8 mouse cellular contexts compared by ENCODE assay signal in the genomic region with DNA sequence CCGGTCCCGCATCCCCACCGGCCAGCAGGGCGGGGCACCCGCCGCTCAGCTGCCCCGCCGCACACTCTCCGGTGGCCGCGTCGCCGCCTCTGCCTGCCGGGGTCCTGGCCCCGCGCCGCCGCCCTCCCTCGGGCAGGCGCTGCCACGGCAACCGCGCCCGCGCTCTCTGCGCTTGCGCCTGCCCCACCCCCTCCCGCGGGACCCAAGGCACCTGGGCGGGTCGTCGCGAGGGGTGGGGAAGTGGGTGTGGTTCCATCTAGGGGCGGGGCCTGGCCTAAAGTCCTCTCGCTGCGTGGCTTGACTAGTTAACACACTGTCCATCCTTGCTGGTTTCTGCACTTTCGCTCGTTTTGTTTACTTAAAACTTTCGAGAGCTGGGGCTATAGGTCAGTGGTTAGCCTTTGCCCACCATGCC. TPM values are rescaled to one million over a fixed set of nuclear protein-coding genes. Genes with fewer than 3 reads are reported as not detected.
DNase-seq lines count a peak whose midpoint lies in the region; ATAC-seq and TF ChIP-seq lines count a peak whose summit lies in the region.

Gene Stx2 (minus strand): TSS at position 163 of the 415 bp plus-strand sequence.

- H3K4me1 ChIP-seq in E14TG2a.4 (replicated peaks; ENCODE audit: low read depth, low read length), result peaks cover 42% of the 10 kb centered on the region
- H3K4me1 ChIP-seq in forebrain, embryonic 12.5 days, result peaks cover 30% of the 10 kb centered on the region
- peaks cover 13% of the 10 kb centered on the region for H3K4me1 ChIP-seq in heart, embryonic 16.5 days (ENCODE audit: control insufficient read depth, insufficient read depth, low read length)
- H3K4me1 ChIP-seq in liver, embryonic 14.5 days (replicated peaks; ENCODE audit: control insufficient read depth in 2 of 2, insufficient read depth in 2 of 2, low read length in 1 of 2), result peaks cover 34 to 41% of the 10 kb centered on the region in 2 experiments
- peaks cover 21% of the 10 kb centered on the region for H3K4me1 ChIP-seq in stomach, embryonic 15.5 days

- peak within 1 kb of the TSS; percentile 70 for H3K27ac ChIP-seq in forebrain, embryonic 12.5 days
- H3K27ac ChIP-seq in heart, embryonic 16.5 days (ENCODE audit: low read length), result peak within 1 kb of the TSS; percentile 55
- H3K27ac ChIP-seq in liver, embryonic 14.5 days, result peak within 1 kb of the TSS; percentile 92
- H3K27ac ChIP-seq in stomach, embryonic 15.5 days, result no peak within 1 kb of the TSS

- H3K4me3 ChIP-seq in E14TG2a.4 (replicated peaks; ENCODE audit: low read length), result peak within 1 kb of the TSS; percentile 88
- H3K4me3 ChIP-seq in forebrain, embryonic 12.5 days (replicated peaks), result peak within 1 kb of the TSS; percentile 72
- H3K4me3 ChIP-seq in heart, embryonic 16.5 days (ENCODE audit: low read length), result peak within 1 kb of the TSS; percentile 83
- peak within 1 kb of the TSS; percentile 82 to 100 for H3K4me3 ChIP-seq in liver, embryonic 14.5 days (ENCODE audit: insufficient read depth in 1 of 2, low read depth in 2 of 2, low read length in 2 of 2)
- peak within 1 kb of the TSS; percentile 63 for H3K4me3 ChIP-seq in stomach, embryonic 15.5 days (replicated peaks)

- peaks cover 19% of the 10 kb centered on the region for H3K36me3 ChIP-seq in E14TG2a.4 (ENCODE audit: insufficient read depth, low read length)
- H3K36me3 ChIP-seq in forebrain, embryonic 12.5 days (replicated peaks), result peaks cover 12% of the 10 kb centered on the region; the same call in 1 of the 2 replicates
- H3K36me3 ChIP-seq in heart, embryonic 16.5 days (ENCODE audit: control insufficient read depth, insufficient read depth), result no peaks in the 10 kb centered on the region
- peaks cover 22% of the 10 kb centered on the region for H3K36me3 ChIP-seq in liver, embryonic 14.5 days (replicated peaks; ENCODE audit: control insufficient read depth, insufficient read depth, low read depth)
- no peaks in the 10 kb centered on the region for H3K36me3 ChIP-seq in stomach, embryonic 15.5 days

- under 1% methylated on average over 39 of the region's 39 CpGs for WGBS in forebrain, embryonic 12.5 days
- under 1% methylated on average over 35 of the region's 39 CpGs for WGBS in heart, embryonic 16.5 days
- WGBS in liver, embryonic 14.5 days (ENCODE audit: insufficient replicate concordance), result under 1% methylated on average over 39 of the region's 39 CpGs
- under 1% methylated on average over 37 of the region's 39 CpGs for WGBS in stomach, embryonic 15.5 days

- peak; percentile 93 for ATAC-seq in forebrain, embryonic 12.5 days (ENCODE audit: low FRiP score)
- peak; percentile 92 for ATAC-seq in heart, embryonic 16.5 days (replicated peaks; ENCODE audit: extremely low read depth, insufficient read depth, low FRiP score)
- peak; percentile 83 for ATAC-seq in liver, embryonic 14.5 days (ENCODE audit: insufficient read depth)
- peak; percentile 92 for ATAC-seq in stomach, embryonic 15.5 days (ENCODE audit: insufficient read depth, low FRiP score, low read depth)

- no peaks in the 10 kb centered on the region; the same call in 1 of the 2 replicates for H3K27me3 ChIP-seq in E14TG2a.4 (ENCODE audit: insufficient read depth, low read length)
- H3K27me3 ChIP-seq in forebrain, embryonic 12.5 days, result peaks cover 3% of the 10 kb centered on the region; the same call in 1 of the 2 replicates
- H3K27me3 ChIP-seq in heart, embryonic 16.5 days (ENCODE audit: control insufficient read depth, insufficient read depth, low read length), result no peaks in the 10 kb centered on the region
- no peaks in the 10 kb centered on the region for H3K27me3 ChIP-seq in liver, embryonic 14.5 days (ENCODE audit: control insufficient read depth, insufficient read depth, low read length)
- H3K27me3 ChIP-seq in stomach, embryonic 15.5 days (replicated peaks), result no peaks in the 10 kb centered on the region

- peak within 1 kb of the TSS; percentile 80 for H3K4me2 ChIP-seq in forebrain, embryonic 12.5 days
- H3K4me2 ChIP-seq in heart, embryonic 16.5 days (ENCODE audit: low read depth, low read length), result peak within 1 kb of the TSS; percentile 91
- peak within 1 kb of the TSS; percentile 94 for H3K4me2 ChIP-seq in liver, embryonic 14.5 days (ENCODE audit: low read depth)
- H3K4me2 ChIP-seq in stomach, embryonic 15.5 days, result peak within 1 kb of the TSS; percentile 87

- DNase-seq in c-Kit-positive CD71-positive TER-119-positive erythroid progenitor cells, embryonic 14.5 days (ENCODE audit: low spot score), result peak; percentile 92
- DNase-seq in kidney, postnatal 36 days, result peak; percentile 94 to 98
- peak; percentile 86 to 88 (median 86) for DNase-seq in liver, embryonic 14.5 days (ENCODE audit: low read depth in 3 of 3, low spot score in 3 of 3)
- peak; percentile 88 for DNase-seq in neural tube, embryonic 10.5 days (ENCODE audit: extremely low spot score, low spot score)

- H3K9me3 ChIP-seq in E14TG2a.4 (ENCODE audit: low read length), result no peaks in the 10 kb centered on the region
- H3K9me3 ChIP-seq in forebrain, embryonic 12.5 days, result no peaks in the 10 kb centered on the region
- H3K9me3 ChIP-seq in heart, embryonic 16.5 days (replicated peaks; ENCODE audit: control insufficient read depth, low read length), result no peaks in the 10 kb centered on the region
- no peaks in the 10 kb centered on the region for H3K9me3 ChIP-seq in liver, embryonic 14.5 days (ENCODE audit: control insufficient read depth, low read length)
- H3K9me3 ChIP-seq in stomach, embryonic 15.5 days, result no peaks in the 10 kb centered on the region

- H3K9ac ChIP-seq in forebrain, embryonic 12.5 days, result peak within 1 kb of the TSS; percentile 74
- peak within 1 kb of the TSS; percentile 88 for H3K9ac ChIP-seq in heart, embryonic 16.5 days (ENCODE audit: low read length)
- H3K9ac ChIP-seq in liver, embryonic 14.5 days (replicated peaks), result peak within 1 kb of the TSS; percentile 97
- peak within 1 kb of the TSS; percentile 67 for H3K9ac ChIP-seq in stomach, embryonic 15.5 days

- no peak for TF ChIP-seq EP300 in liver, embryonic 14.5 days (IDR thresholded peaks at IDR 0.05; ENCODE audit: low read depth)

- TF ChIP-seq CTCF in E14TG2a.4 (conservative IDR thresholded peaks at IDR 0.05; ENCODE audit: low read length), result no peak
- no peak for TF ChIP-seq CTCF in liver, embryonic 14.5 days (IDR thresholded peaks at IDR 0.05; ENCODE audit: low read depth)

RNA-seq across cellular contexts. Expression of gene Stx2, which starts in this region (rescaled TPM):
- polyA plus RNA-seq in forebrain, embryonic 12.5 days (2016; fragmentation: Nextera tagmentation; extraction: Ambion mirVana), result 23.1 and 25.7 TPM in 2 replicates
- polyA plus RNA-seq in heart, embryonic 16.5 days (2015; fragmentation: Nextera tagmentation; extraction: Ambion mirVana), result 23.0 and 25.1 TPM in 2 replicates
- 66.6 and 75.0 TPM in 2 replicates for polyA plus RNA-seq in liver, embryonic 14.5 days (2012; rRNA removed)
- 68.1 and 74.2 TPM in 2 replicates for polyA plus RNA-seq in liver, embryonic 14.5 days (2014; fragmentation: Nextera tagmentation; extraction: Ambion mirVana)
- 26.3 and 34.6 TPM in 2 replicates for polyA plus RNA-seq in stomach, embryonic 15.5 days (2015; fragmentation: Nextera tagmentation; extraction: Ambion mirVana)
